Mouse (Mus musculus): ENCODE results near the gene Grk5. TPM values are rescaled to one million over a fixed set of nuclear protein-coding genes. Genes with fewer than 3 reads are reported as not detected.

Grk5 gene
- polyA plus RNA-seq, 1 experiment = 1.7 TPM

DNA sequence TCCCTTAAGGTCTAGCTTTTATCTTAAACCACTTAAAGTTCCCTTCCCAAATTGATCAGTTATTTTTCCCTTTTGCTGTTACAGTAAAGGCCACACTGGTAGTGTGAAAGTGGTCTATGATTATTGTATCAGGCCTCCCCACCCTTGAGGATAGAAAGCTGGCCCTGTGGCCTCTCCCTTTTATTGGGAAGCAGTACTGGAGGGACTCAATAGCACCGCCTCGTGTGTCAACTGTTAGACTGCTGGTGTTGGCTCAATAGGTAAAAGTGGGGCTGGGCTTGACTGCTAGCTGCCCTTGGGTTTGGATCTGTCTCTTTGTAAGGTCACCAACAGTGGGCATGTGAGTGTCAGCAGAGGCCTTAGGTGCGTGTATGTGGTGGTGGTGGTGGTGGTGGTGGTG is 174.8 kb downstream of the Grk5 start:
- no peak for TF ChIP-seq CTCF (IDR thresholded peaks at IDR 0.05; ENCODE audit: control insufficient read depth, insufficient read depth, insufficient replicate concordance, low read depth, low read length)
- TF ChIP-seq POLR2A (IDR thresholded peaks at IDR 0.05; ENCODE audit: control insufficient read depth, low read depth, low read length) = no peak
- Histone ChIP-seq H3K27me3 (ENCODE audit: control insufficient read depth, insufficient read depth, low read length) (no peaks in the 10 kb centered on the region), H3K27ac (ENCODE audit: control insufficient read depth, insufficient read depth, low read depth, low read length) (no peak overlapping the region), H3K36me3 (ENCODE audit: control insufficient read depth, insufficient read depth, low read length) (no peaks in the 10 kb centered on the region), H3K4me1 (ENCODE audit: control insufficient read depth, insufficient read depth, low read length) (no peaks in the 10 kb centered on the region), H3K4me3 (ENCODE audit: control insufficient read depth, low read depth, low read length) (no peak overlapping the region)

- TF ChIP-seq CTCF (IDR thresholded peaks at IDR 0.05; ENCODE audit: control insufficient read depth, insufficient read depth, insufficient replicate concordance, low read depth, low read length) = no peak
- TF ChIP-seq POLR2A (IDR thresholded peaks at IDR 0.05; ENCODE audit: control insufficient read depth, low read depth, low read length) = no peak
- no peaks in the 10 kb centered on the region for H3K4me1 ChIP-seq (ENCODE audit: control insufficient read depth, insufficient read depth, low read length)
Observed at GRCm38 (mm10) chr19:61065011-61065410, 175.5 kb downstream of the Grk5 start.

GRCm38 (mm10) chr19:61078622-61079021 is 189.1 kb downstream of the Grk5 start:
- Histone ChIP-seq H3K27me3 (ENCODE audit: control insufficient read depth, insufficient read depth, low read length) (no peaks in the 10 kb centered on the region), H3K4me1 (ENCODE audit: control insufficient read depth, insufficient read depth, low read length) (no peaks in the 10 kb centered on the region), H3K4me3 (ENCODE audit: control insufficient read depth, low read depth, low read length) (no peak overlapping the region), H3K36me3 (ENCODE audit: control insufficient read depth, insufficient read depth, low read length) (no peaks in the 10 kb centered on the region), H3K27ac (ENCODE audit: control insufficient read depth, insufficient read depth, low read depth, low read length) (no peak overlapping the region)
- TF ChIP-seq CTCF (IDR thresholded peaks at IDR 0.05; ENCODE audit: control insufficient read depth, insufficient read depth, insufficient replicate concordance, low read depth, low read length) (no peak), POLR2A (IDR thresholded peaks at IDR 0.05; ENCODE audit: control insufficient read depth, low read depth, low read length) (no peak)

More at GRCm38 (mm10) chr19:61065011-61065410, 175.5 kb downstream of the Grk5 start:
- Histone ChIP-seq H3K36me3 (ENCODE audit: control insufficient read depth, insufficient read depth, low read length) (no peaks in the 10 kb centered on the region), H3K4me3 (ENCODE audit: control insufficient read depth, low read depth, low read length) (no peak overlapping the region), H3K27ac (ENCODE audit: control insufficient read depth, insufficient read depth, low read depth, low read length) (no peak overlapping the region), H3K27me3 (ENCODE audit: control insufficient read depth, insufficient read depth, low read length) (no peaks in the 10 kb centered on the region)

DNA sequence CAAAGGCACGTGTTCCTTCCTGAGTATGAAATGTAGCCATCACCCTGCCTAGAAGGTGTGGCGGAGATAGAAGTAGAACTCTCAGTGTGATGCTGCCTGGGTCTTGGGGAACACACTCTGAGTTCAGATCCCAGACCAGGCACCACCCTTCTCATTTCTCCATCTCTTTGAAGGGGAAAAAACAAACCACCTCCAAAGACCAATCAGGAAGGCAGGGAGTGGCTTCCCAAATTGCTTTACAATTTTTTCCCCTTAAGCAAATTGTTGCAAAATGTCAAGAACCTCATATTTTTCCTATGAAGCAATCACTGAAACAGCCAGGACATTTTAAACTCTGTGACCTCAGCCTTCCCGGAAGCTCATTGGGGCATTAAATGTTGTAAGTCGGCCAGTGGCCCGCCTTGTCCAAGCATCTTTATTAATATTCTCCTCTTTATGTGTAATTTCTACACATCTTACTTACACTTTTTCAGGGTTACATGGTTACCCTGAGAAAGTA is 190.8 kb downstream of the Grk5 start:
- Histone ChIP-seq H3K4me1 (ENCODE audit: control insufficient read depth, insufficient read depth, low read length) (no peaks in the 10 kb centered on the region), H3K4me3 (ENCODE audit: control insufficient read depth, low read depth, low read length) (no peak overlapping the region), H3K27ac (ENCODE audit: control insufficient read depth, insufficient read depth, low read depth, low read length) (no peak overlapping the region), H3K27me3 (ENCODE audit: control insufficient read depth, insufficient read depth, low read length) (no peaks in the 10 kb centered on the region), H3K36me3 (ENCODE audit: control insufficient read depth, insufficient read depth, low read length) (no peaks in the 10 kb centered on the region)
- no peak for TF ChIP-seq POLR2A (IDR thresholded peaks at IDR 0.05; ENCODE audit: control insufficient read depth, low read depth, low read length)
- TF ChIP-seq CTCF (IDR thresholded peaks at IDR 0.05; ENCODE audit: control insufficient read depth, insufficient read depth, insufficient replicate concordance, low read depth, low read length) = no peak

DNA sequence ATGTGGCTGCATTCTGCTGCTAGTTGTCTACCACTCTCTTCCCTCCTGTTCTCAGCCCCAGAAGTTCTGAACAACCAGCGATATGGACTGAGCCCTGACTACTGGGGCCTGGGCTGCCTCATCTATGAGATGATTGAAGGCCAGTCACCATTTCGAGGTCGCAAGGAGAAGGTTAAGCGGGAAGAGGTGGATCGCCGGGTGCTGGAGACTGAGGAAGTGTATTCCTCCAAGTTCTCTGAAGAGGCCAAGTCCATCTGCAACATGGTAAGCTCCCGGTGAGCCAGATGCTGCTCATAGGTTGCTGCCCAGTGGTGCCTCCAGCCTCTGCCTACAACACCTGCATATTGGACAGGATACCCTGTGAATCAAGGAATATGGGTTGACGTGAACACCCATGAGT is 193.5 kb downstream of the Grk5 start:
- no peaks in the 10 kb centered on the region for H3K4me1 ChIP-seq (ENCODE audit: control insufficient read depth, insufficient read depth, low read length)
- no peak overlapping the region for H3K27ac ChIP-seq (ENCODE audit: control insufficient read depth, insufficient read depth, low read depth, low read length)
- no peaks in the 10 kb centered on the region for H3K36me3 ChIP-seq (ENCODE audit: control insufficient read depth, insufficient read depth, low read length)
- no peaks in the 10 kb centered on the region for H3K27me3 ChIP-seq (ENCODE audit: control insufficient read depth, insufficient read depth, low read length)
- H3K4me3 ChIP-seq (ENCODE audit: control insufficient read depth, low read depth, low read length) = no peak overlapping the region
- TF ChIP-seq CTCF (IDR thresholded peaks at IDR 0.05; ENCODE audit: control insufficient read depth, insufficient read depth, insufficient replicate concordance, low read depth, low read length) (no peak), POLR2A (IDR thresholded peaks at IDR 0.05; ENCODE audit: control insufficient read depth, low read depth, low read length) (no peak)

GRCm38 (mm10) chr19:61084149-61084940 is 194.8 kb downstream of the Grk5 start:
- H3K27me3 ChIP-seq (ENCODE audit: control insufficient read depth, insufficient read depth, low read length) = no peaks in the 10 kb centered on the region
- H3K4me3 ChIP-seq (ENCODE audit: control insufficient read depth, low read depth, low read length) = no peak overlapping the region
- no peaks in the 10 kb centered on the region for H3K4me1 ChIP-seq (ENCODE audit: control insufficient read depth, insufficient read depth, low read length)
- TF ChIP-seq POLR2A (IDR thresholded peaks at IDR 0.05; ENCODE audit: control insufficient read depth, low read depth, low read length) = no peak
- TF ChIP-seq CTCF (IDR thresholded peaks at IDR 0.05; ENCODE audit: control insufficient read depth, insufficient read depth, insufficient replicate concordance, low read depth, low read length) = peak; percentile 90
- H3K27ac ChIP-seq (ENCODE audit: control insufficient read depth, insufficient read depth, low read depth, low read length) = no peak overlapping the region
- H3K36me3 ChIP-seq (ENCODE audit: control insufficient read depth, insufficient read depth, low read length) = no peaks in the 10 kb centered on the region

DNA sequence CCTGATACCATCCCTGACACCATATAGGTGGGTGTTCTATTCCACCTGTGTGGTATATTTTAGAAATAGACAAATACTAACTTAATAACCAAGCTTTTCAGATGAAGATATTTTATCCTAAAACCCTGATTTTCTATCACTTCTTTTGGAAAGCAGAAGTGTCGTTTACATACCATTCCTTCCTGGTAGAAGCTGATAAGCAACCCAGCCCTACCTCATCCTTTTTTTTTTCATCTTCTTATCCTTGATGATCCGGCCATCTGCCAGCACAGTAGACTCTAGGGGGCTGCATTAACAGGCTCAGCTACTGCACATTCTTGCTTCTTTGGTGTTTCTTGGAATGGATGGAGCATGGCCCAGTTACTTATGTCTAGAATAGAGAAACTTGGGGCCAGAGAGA is 195.7 kb downstream of the Grk5 start:
- Histone ChIP-seq H3K4me1 (ENCODE audit: control insufficient read depth, insufficient read depth, low read length) (no peaks in the 10 kb centered on the region), H3K36me3 (ENCODE audit: control insufficient read depth, insufficient read depth, low read length) (no peaks in the 10 kb centered on the region), H3K27me3 (ENCODE audit: control insufficient read depth, insufficient read depth, low read length) (no peaks in the 10 kb centered on the region), H3K4me3 (ENCODE audit: control insufficient read depth, low read depth, low read length) (no peak overlapping the region), H3K27ac (ENCODE audit: control insufficient read depth, insufficient read depth, low read depth, low read length) (no peak overlapping the region)
- no peak for TF ChIP-seq POLR2A (IDR thresholded peaks at IDR 0.05; ENCODE audit: control insufficient read depth, low read depth, low read length)
- TF ChIP-seq CTCF (IDR thresholded peaks at IDR 0.05; ENCODE audit: control insufficient read depth, insufficient read depth, insufficient replicate concordance, low read depth, low read length) = no peak

Data from testis, adult 2 months (tissue).